In genomic region chr7:68189211-68189610, GRCm38 (mm10) we compare ENCODE assay signal across 23 mouse cellular contexts.
DNase-seq lines count a peak whose midpoint lies in the region; ATAC-seq and TF ChIP-seq lines count a peak whose summit lies in the region.
"Had no signal": no experiment of that assay in that cellular context is flagged by ENCODE, and none has a peak within 500 bp of the region (broad histone marks: within the 10 kb centered on the region; RNA-seq: fewer than 3 reads in every experiment).

No protein-coding gene starts in this region.

- peak; percentile 57 to 70 for ATAC-seq in hematopoietic stem cell, adult 5-6 weeks (replicated peaks in 1 of 2; ENCODE audit: insufficient read depth in 1 of 2, low FRiP score in 2 of 2, low TSS enrichment in 1 of 2, low read depth in 1 of 2, poor library complexity in 2 of 2, severe bottlenecking in 2 of 2)
- ATAC-seq in liver, embryonic 14.5 days (ENCODE audit: insufficient read depth) = peak; percentile 87
- ATAC-seq in megakaryocyte progenitor cell, adult 5-6 weeks (replicated peaks; ENCODE audit: poor library complexity) = peak; percentile 77
- ATAC-seq in lung, postnatal 0 days = no peak
- ATAC-seq: hindbrain, postnatal 0 days; intestine, postnatal 0 days; midbrain, embryonic 16.5 days had no signal

- H3K9me3 ChIP-seq in liver, embryonic 14.5 days (ENCODE audit: control insufficient read depth, low read length) = no peaks in the 10 kb centered on the region
- no peaks in the 10 kb centered on the region for H3K9me3 ChIP-seq in lung, postnatal 0 days (ENCODE audit: low read length)
- H3K9me3 ChIP-seq: embryonic facial prominence, embryonic 12.5 days; heart, embryonic 10.5 days; midbrain, embryonic 10.5 days had no signal

- H3K4me3 ChIP-seq in liver, embryonic 14.5 days (ENCODE audit: insufficient read depth in 1 of 2, low read depth in 2 of 2, low read length in 2 of 2) = peak overlapping the region in 1 of 2 experiments; percentile 3; a peak in 1 of 4 replicates
- no peak overlapping the region for H3K4me3 ChIP-seq in lung, postnatal 0 days (ENCODE audit: low read depth, low read length)
- H3K4me3 ChIP-seq: embryonic facial prominence, embryonic 12.5 days; gastrocnemius, adult 2 months; heart, embryonic 10.5 days; midbrain, embryonic 10.5 days had no signal

- no peak for TF ChIP-seq CTCF in liver, embryonic 14.5 days (IDR thresholded peaks at IDR 0.05; ENCODE audit: low read depth)
- no peak for TF ChIP-seq CTCF in lung, postnatal 0 days (IDR thresholded peaks at IDR 0.05)

- no peak overlapping the region for H3K9ac ChIP-seq in liver, embryonic 14.5 days (replicated peaks)
- no peak overlapping the region for H3K9ac ChIP-seq in lung, postnatal 0 days (replicated peaks; ENCODE audit: low read depth)
- H3K9ac ChIP-seq: embryonic facial prominence, embryonic 12.5 days had no signal

- peaks cover 9 to 32% of the 10 kb centered on the region in 2 experiments for H3K4me1 ChIP-seq in liver, embryonic 14.5 days (replicated peaks; ENCODE audit: control insufficient read depth in 2 of 2, insufficient read depth in 2 of 2, low read length in 1 of 2)
- no peaks in the 10 kb centered on the region for H3K4me1 ChIP-seq in lung, postnatal 0 days (ENCODE audit: insufficient read depth, low read depth, low read length)
- H3K4me1 ChIP-seq: embryonic facial prominence, embryonic 12.5 days; midbrain, embryonic 10.5 days had no signal

- H3K36me3 ChIP-seq in liver, embryonic 14.5 days (replicated peaks; ENCODE audit: control insufficient read depth, insufficient read depth, low read depth) = peaks cover 5% of the 10 kb centered on the region
- H3K36me3 ChIP-seq in lung, postnatal 0 days (ENCODE audit: insufficient read depth, low read length) = peaks cover 58% of the 10 kb centered on the region

- peak; percentile 86 for DNase-seq in MEL-GATA-1-ER (ENCODE audit: extremely low read depth, low read depth)
- peak; percentile 52 to 58 (median 55) for DNase-seq in liver, embryonic 14.5 days (ENCODE audit: low read depth in 3 of 3, low spot score in 3 of 3)
- DNase-seq in cerebellum, adult 18-20 months = no peak
- DNase-seq in lung, postnatal 0 days (ENCODE audit: low spot score) = no peak
- DNase-seq in frontal cortex, postnatal 25 days (ENCODE audit: low spot score in 2 of 2) = no peak
- DNase-seq in urinary bladder, adult 18-20 months (ENCODE audit: low spot score in 2 of 2) = no peak
- DNase-seq: adrenal gland, adult 2 months; cerebellum, adult 9-11 months; gastrocnemius, adult 2 months; kidney, postnatal 25 days; layer of hippocampus, postnatal 36 days; lung, adult 18-20 months; lung, postnatal 14 days; right cerebral cortex, adult 18-20 months; right cerebral cortex, postnatal 4 days had no signal

- no peaks in the 10 kb centered on the region for H3K27me3 ChIP-seq in liver, embryonic 14.5 days (ENCODE audit: control insufficient read depth, insufficient read depth, low read length)
- H3K27me3 ChIP-seq in lung, postnatal 0 days (replicated peaks; ENCODE audit: insufficient read depth, low read length) = no peaks in the 10 kb centered on the region
- H3K27me3 ChIP-seq: embryonic facial prominence, embryonic 12.5 days had no signal

- no peak overlapping the region for H3K27ac ChIP-seq in liver, embryonic 14.5 days
- no peak overlapping the region for H3K27ac ChIP-seq in lung, postnatal 0 days (ENCODE audit: low read length)
- H3K27ac ChIP-seq: embryonic facial prominence, embryonic 12.5 days; gastrocnemius, adult 2 months; hindbrain, postnatal 0 days; midbrain, embryonic 10.5 days had no signal

- peak; percentile 87 for TF ChIP-seq EP300 in liver, embryonic 14.5 days (IDR thresholded peaks at IDR 0.05; ENCODE audit: low read depth)
- TF ChIP-seq EP300 in lung, postnatal 0 days (IDR thresholded peaks at IDR 0.05) = no peak

- WGBS in liver, embryonic 14.5 days (ENCODE audit: insufficient replicate concordance) = 1% methylated on average over 6 of the region's 6 CpGs
- WGBS in lung, postnatal 0 days = 44% methylated on average over 6 of the region's 6 CpGs

- peak overlapping the region; percentile 45 for H3K4me2 ChIP-seq in liver, embryonic 14.5 days (ENCODE audit: low read depth)
- H3K4me2 ChIP-seq in lung, postnatal 0 days (replicated peaks; ENCODE audit: low read depth, low read length) = no peak overlapping the region
- H3K4me2 ChIP-seq: embryonic facial prominence, embryonic 12.5 days had no signal

Comparison
In these comparisons a context has a peak if more than half of its experiments do, and no peak if none do; other contexts are left out.
1. DNase-seq: peak in MEL-GATA-1-ER (single experiment) and liver, embryonic 14.5 days (3 of 3); none in cerebellum, adult 18-20 months (0 of 2), lung, postnatal 0 days (single experiment), frontal cortex, postnatal 25 days (0 of 2) and urinary bladder, adult 18-20 months (0 of 2).